In the genomic region with DNA sequence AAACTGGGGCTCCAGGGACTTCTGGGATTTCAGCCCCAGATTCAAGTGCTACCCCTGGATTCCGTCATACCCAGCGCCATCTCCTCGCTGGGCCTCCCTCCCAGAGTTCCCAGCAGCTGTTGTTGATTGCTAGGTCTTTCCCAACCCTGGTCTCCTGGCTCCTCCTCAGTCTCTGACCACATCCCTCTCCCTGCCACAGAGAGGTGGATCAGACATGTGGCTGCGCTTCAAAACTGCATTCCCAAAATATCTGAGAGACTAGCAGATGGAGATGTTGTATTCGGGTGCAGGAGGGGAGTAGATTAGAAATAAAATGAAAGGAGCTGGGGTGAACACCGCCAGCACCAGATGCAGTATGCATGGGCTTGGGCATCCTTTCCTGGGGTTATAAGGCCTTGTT, we compare ENCODE assay signal across 10 mouse cellular contexts. TPM values are rescaled to one million over a fixed set of nuclear protein-coding genes. Genes with fewer than 3 reads are reported as not detected.
DNase-seq lines count a peak whose midpoint lies in the region.
"Had no signal": no experiment of that assay in that cellular context is flagged by ENCODE, and none has a peak within 500 bp of the region (broad histone marks: within the 10 kb centered on the region; RNA-seq: fewer than 3 reads in every experiment).

No protein-coding gene starts in this region.

- peak; percentile 23 to 34 for DNase-seq in left cerebral cortex, postnatal 14 days (ENCODE audit: low spot score in 2 of 2)
- no peak for DNase-seq in left cerebral cortex, postnatal 10 days (ENCODE audit: extremely low spot score in 1 of 2, low spot score in 2 of 2)
- DNase-seq in adipocyte (ENCODE audit: low spot score): peak; percentile 32
- DNase-seq in gastrocnemius, adult 8-10 months (ENCODE audit: low spot score in 2 of 2): peak; percentile 26 to 48
- peak; percentile 47 for DNase-seq in lung, postnatal 10 days
- no peak for DNase-seq in kidney, adult 11 months
- no peak for DNase-seq in thymus, postnatal 14 days
- DNase-seq in adrenal gland, adult 18-20 months (ENCODE audit: low spot score in 2 of 2): no peak
- DNase-seq: cerebellum, postnatal 25 days; thymus, adult 18-20 months had no signal

- intact Hi-C loops in left cerebral cortex, postnatal 14 days (cut with DNase I): no loop called here
- intact Hi-C loops in left cerebral cortex, postnatal 10 days (cut with DNase I): no loop called here

RNA-seq across cellular contexts. Expression of gene Syt17, which starts 6.5 kb away (rescaled TPM):
- 10 to 100 TPM; 61.8 to 68.6 TPM for total RNA-seq in left cerebral cortex, postnatal 14 days (2021)
- total RNA-seq in left cerebral cortex, postnatal 10 days (2021): 10 to 100 TPM; 47.9 to 51.3 TPM
- total RNA-seq in gastrocnemius, adult 8-10 months (2022): under 1 TPM in 2 of 4 experiments, not detected in 2; 0.12 to 0.72 TPM
- total RNA-seq in adrenal gland, adult 18-20 months (2021): 1 to 10 TPM; 5.3 to 7.2 TPM

RNA-seq across cellular contexts. Expression of gene Itpripl2, which starts 50.2 kb away (rescaled TPM):
- 1 to 10 TPM; 4.0 to 4.3 TPM for total RNA-seq in left cerebral cortex, postnatal 14 days (2021)
- 1 to 10 TPM; 3.6 to 3.9 TPM for total RNA-seq in left cerebral cortex, postnatal 10 days (2021)
- 1 to 10 TPM; 4.4 to 6.9 (median 4.9) TPM for total RNA-seq in gastrocnemius, adult 8-10 months (2022)
- total RNA-seq in adrenal gland, adult 18-20 months (2021): 10 to 100 TPM; 13.2 to 14.3 TPM

Comparison
In these comparisons a context has a peak if more than half of its experiments do, and no peak if none do; other contexts are left out.
1. DNase-seq: peak in left cerebral cortex, postnatal 14 days (2 of 2), adipocyte (single experiment), gastrocnemius, adult 8-10 months (2 of 2) and lung, postnatal 10 days (single experiment); none in left cerebral cortex, postnatal 10 days (0 of 2), kidney, adult 11 months (single experiment), thymus, postnatal 14 days (single experiment) and adrenal gland, adult 18-20 months (0 of 2).
2. RNA of gene Syt17, which starts 6.5 kb away (total RNA-seq): 61.8 to 68.6 TPM in left cerebral cortex, postnatal 14 days and 47.9 to 51.3 TPM in left cerebral cortex, postnatal 10 days; 5.3 to 7.2 TPM in adrenal gland, adult 18-20 months and 0.12 to 0.72 TPM in gastrocnemius, adult 8-10 months; every median in the first group is over 4 times any median in the second.